ENCODE assay signal across 19 mouse cellular contexts in genomic region chr13:56607846-56608245, GRCm38 (mm10). TPM values are rescaled to one million over a fixed set of nuclear protein-coding genes. Genes with fewer than 3 reads are reported as not detected.
DNase-seq lines count a peak whose midpoint lies in the region; ATAC-seq and TF ChIP-seq lines count a peak whose summit lies in the region.
"Had no signal": no experiment of that assay in that cellular context is flagged by ENCODE, and none has a peak within 500 bp of the region (broad histone marks: within the 10 kb centered on the region; RNA-seq: fewer than 3 reads in every experiment).

No protein-coding gene starts in this region.

- H3K27ac ChIP-seq in heart, embryonic 10.5 days: peak overlapping the region; percentile 43; the same call in 1 of the 2 replicates
- H3K27ac ChIP-seq in embryonic facial prominence, embryonic 14.5 days (replicated peaks; ENCODE audit: low read depth, low read length): peak overlapping the region; percentile 83; the same call in 1 of the 2 replicates
- H3K27ac ChIP-seq in limb, embryonic 14.5 days (replicated peaks; ENCODE audit: low read depth, low read length): peak overlapping the region; percentile 77
- H3K27ac ChIP-seq in cerebellum, adult 2 months (ENCODE audit: insufficient read depth, low read length): no peak overlapping the region
- H3K27ac ChIP-seq: forebrain, embryonic 13.5 days; hindbrain, embryonic 15.5 days; liver, embryonic 13.5 days; midbrain, embryonic 12.5 days had no signal

- H3K27me3 ChIP-seq in heart, embryonic 10.5 days (ENCODE audit: insufficient read depth, poor library complexity, severe bottlenecking): peaks cover 37% of the 10 kb centered on the region
- no peaks in the 10 kb centered on the region for H3K27me3 ChIP-seq in embryonic facial prominence, embryonic 14.5 days (replicated peaks; ENCODE audit: control insufficient read depth, insufficient read depth, low read length)
- no peaks in the 10 kb centered on the region for H3K27me3 ChIP-seq in limb, embryonic 14.5 days (ENCODE audit: control insufficient read depth, insufficient read depth, low read length)
- no peaks in the 10 kb centered on the region; the same call in 1 of the 2 replicates for H3K27me3 ChIP-seq in cerebellum, adult 2 months (ENCODE audit: control insufficient read depth, insufficient read depth, low read length)

- TF ChIP-seq POLR2A in limb, embryonic 14.5 days (IDR thresholded peaks at IDR 0.05; ENCODE audit: borderline replicate concordance, extremely low read depth, insufficient read depth, insufficient read length): no peak
- no peak for TF ChIP-seq POLR2A in cerebellum, adult 2 months (IDR thresholded peaks at IDR 0.05; ENCODE audit: borderline replicate concordance, insufficient read depth, low read length)

- no peaks in the 10 kb centered on the region for H3K9me3 ChIP-seq in heart, embryonic 10.5 days
- H3K9me3 ChIP-seq in embryonic facial prominence, embryonic 14.5 days (ENCODE audit: control insufficient read depth, low read length): no peaks in the 10 kb centered on the region
- no peaks in the 10 kb centered on the region for H3K9me3 ChIP-seq in limb, embryonic 14.5 days (ENCODE audit: control insufficient read depth, low read length)
- H3K9me3 ChIP-seq: forebrain, embryonic 13.5 days; hindbrain, embryonic 15.5 days; liver, embryonic 13.5 days; midbrain, embryonic 12.5 days had no signal

- no peaks in the 10 kb centered on the region for H3K36me3 ChIP-seq in heart, embryonic 10.5 days
- H3K36me3 ChIP-seq in embryonic facial prominence, embryonic 14.5 days (ENCODE audit: control insufficient read depth, insufficient read depth, low read length): no peaks in the 10 kb centered on the region
- H3K36me3 ChIP-seq in limb, embryonic 14.5 days (ENCODE audit: control insufficient read depth, insufficient read depth, low read length): no peaks in the 10 kb centered on the region
- H3K36me3 ChIP-seq: hindbrain, embryonic 15.5 days; liver, embryonic 13.5 days; midbrain, embryonic 12.5 days had no signal

- intact Hi-C loops in heart, postnatal 25 days (cut with DNase I): no loop called here
- intact Hi-C loops in left cerebral cortex, postnatal 10 days (cut with DNase I): no loop called here

- no peak overlapping the region for H3K4me2 ChIP-seq in embryonic facial prominence, embryonic 14.5 days (ENCODE audit: low read depth, low read length)
- H3K4me2 ChIP-seq in limb, embryonic 14.5 days (replicated peaks; ENCODE audit: low read depth, low read length, severe bottlenecking): no peak overlapping the region
- H3K4me2 ChIP-seq: forebrain, embryonic 13.5 days; hindbrain, embryonic 15.5 days; liver, embryonic 13.5 days; midbrain, embryonic 12.5 days had no signal

- ATAC-seq in embryonic facial prominence, embryonic 14.5 days (ENCODE audit: low read depth): no peak
- ATAC-seq in limb, embryonic 14.5 days (ENCODE audit: low FRiP score, low read depth): no peak
- ATAC-seq: forebrain, embryonic 13.5 days had no signal

- TF ChIP-seq CTCF in cerebellum, adult 2 months (IDR thresholded peaks at IDR 0.05; ENCODE audit: borderline replicate concordance, insufficient read depth, low read depth, low read length): no peak

- H3K4me1 ChIP-seq in heart, embryonic 10.5 days: peaks cover 62% of the 10 kb centered on the region
- H3K4me1 ChIP-seq in embryonic facial prominence, embryonic 14.5 days (ENCODE audit: control insufficient read depth, insufficient read depth, low read length): peaks cover 54% of the 10 kb centered on the region
- H3K4me1 ChIP-seq in limb, embryonic 14.5 days (ENCODE audit: control insufficient read depth, insufficient read depth, low read length): peaks cover 78% of the 10 kb centered on the region
- peaks cover 7% of the 10 kb centered on the region; the same call in 1 of the 2 replicates for H3K4me1 ChIP-seq in cerebellum, adult 2 months (ENCODE audit: control insufficient read depth, insufficient read depth, low read length)

- no peak overlapping the region for H3K4me3 ChIP-seq in heart, embryonic 10.5 days
- H3K4me3 ChIP-seq in embryonic facial prominence, embryonic 14.5 days (ENCODE audit: low read depth, low read length): no peak overlapping the region
- H3K4me3 ChIP-seq in limb, embryonic 14.5 days (replicated peaks; ENCODE audit: low read length): no peak overlapping the region
- no peak overlapping the region for H3K4me3 ChIP-seq in cerebellum, adult 2 months (replicated peaks; ENCODE audit: insufficient read depth, low read depth, low read length)
- H3K4me3 ChIP-seq: forebrain, embryonic 13.5 days; hindbrain, embryonic 15.5 days; liver, embryonic 13.5 days; midbrain, embryonic 12.5 days; myocyte had no signal

- no peak overlapping the region for H3K9ac ChIP-seq in embryonic facial prominence, embryonic 14.5 days (ENCODE audit: low read depth, low read length)
- H3K9ac ChIP-seq in limb, embryonic 14.5 days (ENCODE audit: low read depth, low read length, severe bottlenecking): peak overlapping the region; percentile 9; the same call in 1 of the 2 replicates
- H3K9ac ChIP-seq: forebrain, embryonic 13.5 days; hindbrain, embryonic 15.5 days; liver, embryonic 13.5 days; midbrain, embryonic 12.5 days had no signal

- 61% methylated on average over 4 of the region's 4 CpGs for WGBS in heart, embryonic 10.5 days
- 67% methylated on average over 4 of the region's 4 CpGs for WGBS in embryonic facial prominence, embryonic 14.5 days
- WGBS in limb, embryonic 14.5 days: 67% methylated on average over 4 of the region's 4 CpGs
- 88% methylated on average over 4 of the region's 4 CpGs for WGBS in cerebellum, adult 2 months

- no peak for DNase-seq in heart, embryonic 10.5 days (ENCODE audit: low spot score)
- no peak for DNase-seq in heart, postnatal 25 days (ENCODE audit: low spot score)
- peak; percentile 55 for DNase-seq in 3134 (ENCODE audit: extremely low read depth, insufficient read length, low spot score)
- DNase-seq in embryonic facial prominence, embryonic 14.5 days (ENCODE audit: low spot score): no peak
- DNase-seq in limb, embryonic 14.5 days (ENCODE audit: low spot score): no peak
- no peak for DNase-seq in cerebellum, adult 2 months
- DNase-seq in embryo, embryonic 10.5 days (ENCODE audit: low spot score): no peak
- no peak for DNase-seq in left cerebral cortex, postnatal 10 days (ENCODE audit: extremely low spot score in 1 of 2, low spot score in 2 of 2)
- DNase-seq: cerebellum, postnatal 36 days; heart, adult 18-20 months; kidney, adult 9 months; liver, embryonic 13.5 days had no signal

RNA-seq across cellular contexts. Expression of gene Tgfbi, which starts 1.5 kb away (rescaled TPM):
- polyA plus RNA-seq in heart, embryonic 10.5 days (2016; fragmentation: Nextera tagmentation; extraction: Ambion mirVana): 50.4 and 66.2 TPM in 2 replicates
- 10 to 100 TPM; 19.3 to 23.4 TPM for total RNA-seq in heart, postnatal 25 days (2021)
- 60.1 and 79.9 TPM in 2 replicates for polyA plus RNA-seq in embryonic facial prominence, embryonic 14.5 days (2014; fragmentation: Nextera tagmentation; extraction: Ambion mirVana)
- 146 and 183 TPM in 2 replicates for polyA plus RNA-seq in limb, embryonic 14.5 days (2012; rRNA removed)
- polyA plus RNA-seq in limb, embryonic 14.5 days (2014; fragmentation: Nextera tagmentation; extraction: Ambion mirVana): 99.3 and 128 TPM in 2 replicates
- polyA plus RNA-seq in cerebellum, adult 2 months (2012; rRNA removed): 4.9 and 5.1 TPM in 2 replicates
- 1 to 10 TPM; 3.5 to 4.0 TPM for total RNA-seq in left cerebral cortex, postnatal 10 days (2021)

RNA-seq across cellular contexts. Expression of gene Lect2, which starts 59.5 kb away (rescaled TPM):
- 0.41 and 8.8 TPM in 2 replicates for polyA plus RNA-seq in heart, embryonic 10.5 days (2016; fragmentation: Nextera tagmentation; extraction: Ambion mirVana)
- not detected for total RNA-seq in heart, postnatal 25 days (2021)
- 0.21 TPM in 1 of 2 replicates, not detected in the other for polyA plus RNA-seq in embryonic facial prominence, embryonic 14.5 days (2014; fragmentation: Nextera tagmentation; extraction: Ambion mirVana)
- polyA plus RNA-seq in limb, embryonic 14.5 days (2012; rRNA removed): not detected in 2 replicates
- polyA plus RNA-seq in limb, embryonic 14.5 days (2014; fragmentation: Nextera tagmentation; extraction: Ambion mirVana): not detected in 2 replicates
- polyA plus RNA-seq in cerebellum, adult 2 months (2012; rRNA removed): not detected in 2 replicates
- not detected for total RNA-seq in left cerebral cortex, postnatal 10 days (2021)
- total RNA-seq: heart, adult 18-20 months; left cerebral cortex, postnatal 14 days had no signal
- polyA plus RNA-seq: forebrain, embryonic 13.5 days; heart, postnatal 0 days; midbrain, embryonic 12.5 days; myocyte; thymus, postnatal 0 days had no signal
